Mouse (Mus musculus) right cerebral cortex, postnatal 14 days (tissue): ENCODE results near the gene Nxn.
"Not testable (repeated sequence)": the region's sequence is repeated elsewhere in the genome, so short reads cannot be mapped to it uniquely, and the experiment has no call there.

Experiments used
- DNase-seq: peaks from one replicate; pipeline ENCODE4 v3.0.0; 2022

Nxn gene

DNA sequence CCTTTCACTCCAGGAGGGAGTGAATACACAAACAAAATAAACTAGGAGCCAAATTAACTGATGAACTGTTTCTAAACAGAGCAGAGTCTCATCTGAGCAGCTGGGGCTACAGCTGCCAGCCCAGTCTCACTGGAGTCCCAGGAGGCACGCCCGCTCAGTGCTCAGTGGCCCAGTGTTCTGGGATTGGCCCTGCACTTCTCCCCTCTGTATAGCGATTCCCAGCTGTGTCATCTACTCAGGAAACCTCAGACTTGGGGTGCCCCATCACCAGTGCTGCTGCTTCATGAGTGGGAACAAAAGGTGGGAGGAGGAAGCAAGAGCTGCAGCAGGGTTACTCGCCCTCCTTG is 145.0 kb downstream of the Nxn start:
- DNase-seq: no peak

GRCm38 (mm10) chr11:76253145-76253917 is 145.6 kb downstream of the Nxn start:
- DNase-seq: peak; percentile 80

GRCm38 (mm10) chr11:76252036-76252435 is 146.9 kb downstream of the Nxn start:
- no peak for DNase-seq

- no peak for DNase-seq
Observed at GRCm38 (mm10) chr11:76247239-76247638, 151.7 kb downstream of the Nxn start.

- no peak for DNase-seq
Observed at GRCm38 (mm10) chr11:76246439-76246838, 152.5 kb downstream of the Nxn start.

- DNase-seq: no peak
Observed at GRCm38 (mm10) chr11:76243811-76244546, 155.0 kb downstream of the Nxn start.

DNA sequence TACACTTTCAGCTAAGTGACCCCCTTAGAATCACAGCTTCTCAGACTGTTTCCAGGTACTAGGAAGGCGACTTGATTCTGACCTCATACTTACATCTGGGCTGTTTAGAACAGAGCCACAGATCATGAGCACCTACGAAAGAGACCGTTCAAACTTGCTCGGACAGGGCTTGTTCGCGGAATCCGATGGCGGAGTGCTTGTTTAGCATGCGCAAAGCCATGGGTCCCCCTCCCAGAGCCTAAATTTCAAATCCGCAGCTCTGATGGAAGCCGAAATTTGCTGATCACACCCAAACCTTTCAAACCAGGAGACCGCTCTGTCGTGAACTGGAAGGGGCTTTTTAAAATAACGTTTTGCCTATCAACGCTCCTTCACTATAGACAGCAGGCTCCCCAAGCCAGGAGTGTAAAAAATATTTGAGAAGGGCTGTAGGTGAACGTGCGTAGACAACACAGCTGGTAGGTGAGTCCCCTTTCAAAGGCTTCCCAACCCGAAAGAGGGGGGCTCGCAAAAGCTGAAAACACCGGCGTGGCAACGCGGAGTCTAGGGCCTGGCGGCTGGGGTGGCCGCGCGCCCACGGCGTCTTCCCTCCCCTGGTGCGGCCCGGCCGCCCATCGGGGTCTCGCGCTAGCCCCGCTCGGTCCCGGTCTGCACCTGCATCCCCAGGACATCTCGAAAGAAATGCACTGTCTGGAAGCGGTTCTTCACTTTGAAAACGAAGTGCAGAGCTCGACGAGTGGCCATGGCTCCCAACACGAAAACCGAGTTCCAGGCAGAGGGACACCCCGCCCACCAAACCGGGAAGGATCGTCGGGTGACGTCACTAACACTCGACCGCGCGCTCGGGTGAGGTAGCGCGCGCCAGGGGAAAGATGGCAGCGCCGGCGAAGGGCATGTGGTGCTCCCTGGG is 155.8 kb downstream of the Nxn start, which contains the start of the genes Mrm3 and Glod4:
Mrm3 (plus strand) TSS at position 815 of the 910 bp plus-strand sequence.
Glod4 (minus strand) TSS at position 825 of the 910 bp plus-strand sequence.
- peak; percentile 95 for DNase-seq

DNA sequence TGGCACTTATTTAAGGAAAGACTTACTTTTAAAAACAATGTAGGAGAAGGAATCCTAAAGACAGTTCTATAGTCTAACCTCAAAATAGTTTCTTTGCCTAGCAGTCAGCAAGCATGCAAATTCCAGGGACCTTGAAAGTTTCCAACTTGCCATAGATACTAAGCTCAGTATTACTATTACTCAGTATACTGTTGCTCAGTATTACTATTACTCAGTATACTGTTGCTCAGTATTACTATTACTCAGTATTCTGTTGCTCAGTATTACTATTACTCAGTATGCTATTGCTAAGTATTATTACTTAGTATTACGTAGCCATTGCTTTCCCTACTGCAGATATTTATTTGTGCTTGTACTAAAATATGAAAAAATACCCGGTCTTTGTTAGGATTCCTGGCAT is 159.2 kb downstream of the Nxn start:
- DNase-seq: no peak

- DNase-seq: no peak
Observed at GRCm38 (mm10) chr11:76236136-76236535, 162.8 kb downstream of the Nxn start.

GRCm38 (mm10) chr11:76225051-76225450 is 173.9 kb downstream of the Nxn start:
- no peak for DNase-seq

- DNase-seq: no peak
Observed at GRCm38 (mm10) chr11:76224631-76225030, 174.3 kb downstream of the Nxn start.

DNA sequence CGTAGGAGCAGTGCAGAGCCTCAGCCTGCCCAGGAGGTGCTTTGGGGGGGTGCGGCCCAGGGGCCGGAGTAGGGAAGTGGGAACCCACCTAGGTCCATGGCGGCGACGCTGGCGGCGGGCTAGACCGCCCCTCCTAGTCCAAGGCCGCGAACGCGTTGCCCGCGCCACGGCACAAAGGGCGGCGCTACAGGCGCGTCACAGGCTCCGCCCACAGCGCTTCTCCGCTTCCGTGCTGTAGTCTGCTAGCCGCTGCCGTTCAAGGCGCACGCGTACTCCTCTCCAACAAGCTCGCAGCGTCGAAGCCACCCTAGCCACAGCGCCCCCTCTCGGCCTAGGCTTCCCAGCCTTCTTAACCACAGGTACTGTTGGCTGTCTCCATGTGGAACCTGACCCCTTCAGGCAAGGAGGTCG is 181.5 kb downstream of the Nxn start, which contains the start of the genes Dbil5 and Gemin4:
Dbil5 (plus strand) TSS at position 219 of the 411 bp plus-strand sequence.
Gemin4 (minus strand) TSS at position 275 of the 411 bp plus-strand sequence.
- peak; percentile 98 for DNase-seq

- peak; percentile 24 for DNase-seq
Observed at GRCm38 (mm10) chr11:76216681-76217389, 182.1 kb downstream of the Nxn start.

- no peak for DNase-seq
Observed at GRCm38 (mm10) chr11:76216049-76216540, 182.8 kb downstream of the Nxn start.

DNA sequence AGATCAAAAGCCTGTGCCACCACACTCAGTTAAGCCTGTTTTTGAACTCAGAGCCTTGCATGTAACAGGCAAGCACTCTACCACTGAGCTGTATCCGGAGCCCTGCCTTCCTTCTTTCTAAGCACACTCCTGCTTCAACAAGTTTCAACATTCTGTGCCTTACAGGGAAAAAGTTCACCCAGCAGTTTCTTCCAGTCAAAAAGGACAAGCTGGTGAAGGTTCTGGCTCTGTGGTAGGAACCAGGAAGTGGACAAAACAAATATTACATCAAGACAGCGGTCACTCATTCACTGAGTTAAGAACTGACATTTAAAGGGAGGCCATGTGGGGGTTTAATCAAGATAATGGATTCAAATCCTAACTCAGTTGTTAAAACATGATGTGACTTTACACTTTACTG is 183.9 kb downstream of the Nxn start:
- DNase-seq: no peak

DNA sequence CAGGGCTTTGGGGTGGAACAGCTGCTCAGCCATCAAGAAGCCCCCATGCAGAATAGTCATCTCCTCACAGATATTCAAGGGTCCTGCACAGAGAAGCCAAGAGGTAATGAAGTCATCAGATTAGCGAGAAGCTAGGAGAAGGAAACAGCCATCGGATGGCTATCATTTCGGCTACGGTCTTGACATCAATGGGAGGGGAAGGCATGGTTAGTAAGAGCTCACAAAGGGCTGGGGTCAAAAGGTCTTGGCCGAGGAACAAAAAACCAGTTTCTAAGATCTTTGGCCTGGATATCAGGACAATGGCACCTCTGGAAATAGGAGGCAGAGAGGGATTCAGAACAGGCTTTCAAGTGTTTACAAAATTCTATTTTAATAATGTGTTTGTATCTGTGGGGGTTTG is 185.1 kb downstream of the Nxn start:
- no peak for DNase-seq

- DNase-seq: not testable (repeated sequence)
Observed at GRCm38 (mm10) chr11:76211595-76211994, 187.3 kb downstream of the Nxn start.

GRCm38 (mm10) chr11:76210228-76210985 is 188.5 kb downstream of the Nxn start:
- DNase-seq: no peak
